Mouse (Mus musculus) CH12.LX (cell line): ENCODE results near the gene Emc10. TPM values are rescaled to one million over a fixed set of nuclear protein-coding genes. Genes with fewer than 3 reads are reported as not detected.
A peak's percentile ranks its signal among the peaks of the same experiment; 100 is the strongest.

Experiments used
- DNase-seq: peaks from one replicate; pipeline ENCODE4 v3.0.0-alpha.2; 2013; ENCODE audit errors: extremely low read depth
- H3K27ac ChIP-seq: 2 replicates; pipeline ENCODE4 v1.5.1; 2012; ENCODE audit warnings: low read depth, mild to moderate bottlenecking, control low read depth, moderate library complexity; ENCODE audit not compliant: insufficient read depth
- H3K27me3 ChIP-seq: replicated peaks from 2 replicates; pipeline ENCODE3; 2012; ENCODE audit warnings: inconsistent platforms
- H3K36me3 ChIP-seq, 2 experiments: replicated peaks in 1 of 2; 2 replicates each; pipeline versions ENCODE3 to v1.6.1; 2012; ENCODE audit warnings: inconsistent platforms in 1 of 2, low read length in 1 of 2, mild to moderate bottlenecking in 1 of 2, mixed read lengths in 1 of 2, moderate library complexity in 1 of 2; ENCODE audit not compliant: control insufficient read depth in 1 of 2, insufficient read depth in 1 of 2
- H3K4me1 ChIP-seq, 2 experiments: 2 replicates each; pipeline ENCODE4 v1.6.1; 2012; ENCODE audit warnings: inconsistent platforms in 1 of 2, moderate library complexity in 1 of 2; ENCODE audit not compliant: insufficient read depth in 2 of 2, control insufficient read depth in 1 of 2
- H3K4me2 ChIP-seq: 2 replicates; pipeline ENCODE4 v1.6.1; 2012; ENCODE audit warnings: low read depth, mild to moderate bottlenecking, control low read depth; ENCODE audit not compliant: poor library complexity, insufficient read depth, severe bottlenecking
- H3K4me3 ChIP-seq, 3 experiments: fragments of 150-350 bp in 1 of 3; sonication (generic) in 1 of 3; replicated peaks in 1 of 3; 2 replicates each; pipeline versions ENCODE3 to v1.5.1; 2011 to 2012; ENCODE audit warnings: low read depth in 2 of 3, low read length in 2 of 3, mild to moderate bottlenecking in 2 of 3, moderate library complexity in 2 of 3, control low read depth in 1 of 3, improper control_type of control experiment in 1 of 3, inconsistent platforms in 1 of 3, mixed read lengths in 1 of 3; ENCODE audit not compliant: poor library complexity in 1 of 3
- H3K79me2 ChIP-seq: replicated peaks from 2 replicates; pipeline ENCODE4 v1.6.1; 2012; ENCODE audit warnings: mild to moderate bottlenecking, moderate library complexity; ENCODE audit not compliant: control insufficient read depth, poor library complexity, insufficient read depth, severe bottlenecking; ENCODE audit errors: extremely low read depth
- H3K9ac ChIP-seq: 2 replicates; pipeline ENCODE4 v1.6.1; 2012; ENCODE audit warnings: low read depth, mild to moderate bottlenecking, control low read depth, moderate library complexity; ENCODE audit not compliant: insufficient read depth
- H3K9me3 ChIP-seq: replicated peaks from 2 replicates; pipeline ENCODE3; 2012; ENCODE audit warnings: low read length, inconsistent platforms, mixed read lengths
- BHLHE40 ChIP-seq: IDR thresholded peaks from 2 replicates; pipeline ENCODE4 v1.6.1; 2011; ENCODE audit warnings: mild to moderate bottlenecking, low read depth, low read length, improper control_type of control experiment
- CHD2 ChIP-seq: IDR thresholded peaks from 2 replicates; pipeline ENCODE4 v1.6.1; 2011; ENCODE audit warnings: low read length, improper control_type of control experiment
- CTCF ChIP-seq, 2 experiments: IDR thresholded peaks in 1 of 2; conservative IDR thresholded peaks in 1 of 2; 2 replicates each; pipeline ENCODE4 v1.5.1; 2011 to 2012; ENCODE audit warnings: low read depth in 2 of 2, low read length in 2 of 2, improper control_type of control experiment in 1 of 2, inconsistent platforms in 1 of 2, mild to moderate bottlenecking in 1 of 2, moderate library complexity in 1 of 2
- E2F4 ChIP-seq: IDR thresholded peaks from 2 replicates; pipeline ENCODE4 v1.6.1; 2011; ENCODE audit warnings: low read depth, low read length, improper control_type of control experiment; ENCODE audit not compliant: insufficient replicate concordance
- ELF1 ChIP-seq: IDR thresholded peaks from 2 replicates; pipeline ENCODE4 v1.6.1; 2014; ENCODE audit warnings: low read depth, mild to moderate bottlenecking, inconsistent platforms, low read length, improper control_type of control experiment
- ETS1 ChIP-seq: conservative IDR thresholded peaks from 2 replicates; pipeline ENCODE4 v1.6.1; 2012; ENCODE audit warnings: low read depth, mild to moderate bottlenecking, inconsistent platforms, low read length, improper control_type of control experiment, moderate library complexity
- GABPA ChIP-seq: IDR thresholded peaks from 2 replicates; pipeline ENCODE4 v1.6.1; 2012; ENCODE audit warnings: low read depth, low read length, improper control_type of control experiment, inconsistent platforms; ENCODE audit not compliant: insufficient replicate concordance
- IRF4 ChIP-seq: IDR thresholded peaks from 2 replicates; pipeline ENCODE4 v1.6.1; 2014; ENCODE audit warnings: low read depth, mild to moderate bottlenecking, inconsistent platforms, low read length, improper control_type of control experiment
- MAX ChIP-seq: IDR thresholded peaks from 2 replicates; pipeline ENCODE4 v1.6.1; 2011; ENCODE audit warnings: low read length, improper control_type of control experiment
- MAZ ChIP-seq: IDR thresholded peaks from 2 replicates; pipeline ENCODE4 v1.6.1; 2012; ENCODE audit warnings: low read depth, mild to moderate bottlenecking, inconsistent platforms, low read length, improper control_type of control experiment, moderate library complexity
- MYC ChIP-seq: IDR thresholded peaks from 2 replicates; pipeline ENCODE4 v1.6.1; 2011; ENCODE audit warnings: low read depth, mild to moderate bottlenecking, improper control_type of control experiment, low read length
- RCOR1 ChIP-seq: conservative IDR thresholded peaks from 2 replicates; pipeline ENCODE4 v1.6.1; 2012; ENCODE audit warnings: low read depth, mild to moderate bottlenecking, inconsistent platforms, low read length, improper control_type of control experiment
- SIN3A ChIP-seq: IDR thresholded peaks from 2 replicates; pipeline ENCODE4 v1.6.1; 2012; ENCODE audit warnings: low read length, improper control_type of control experiment, inconsistent platforms
- SMC3 ChIP-seq: IDR thresholded peaks from 2 replicates; pipeline ENCODE4 v1.6.1; 2011; ENCODE audit warnings: low read depth, low read length, improper control_type of control experiment
- TBP ChIP-seq: conservative IDR thresholded peaks from 2 replicates; pipeline ENCODE4 v1.6.1; 2011; ENCODE audit warnings: low read depth, low read length, improper control_type of control experiment
- dilution Hi-C: fragments of 300-500 bp; cut with MboI; formaldehyde crosslinking; loops from 2 replicates; pipeline ENCODE4 v1.14.3; 2020; ENCODE audit warnings: low sequenced_read_pairs; ENCODE audit not compliant: extremely low pct_unique_long_range_greater_than_20kb, extremely low pct_ligation_motif_present
- in situ Hi-C: fragments of 300-500 bp; cut with MboI; formaldehyde crosslinking; loops from 3 replicates; pipeline ENCODE4 v1.14.3; 2019; ENCODE audit warnings: low sequenced_read_pairs, low pct_ligation_motif_present, low pct_unique_long_range_greater_than_20kb, mixed read lengths
- polyA plus RNA-seq: library from polyadenylated mRNA; unstranded; fragments of >175 nt; gene quantifications from 2 replicates; pipeline ENCODE4 v1.2.1, GENCODE M21; 2012; ENCODE audit warnings: low read depth; ENCODE audit not compliant: insufficient read length
- total RNA-seq, 2 experiments: library from RNA; depleted of rRNA; stranded (reverse); fragments of 300-350 nt in 1 of 2; fragments of >200 nt in 1 of 2; gene quantifications; 2 replicates each; pipeline ENCODE4 v1.2.3; 2012 to 2014

Emc10 gene
- total and polyA plus RNA-seq, 3 experiments: 14.4 to 49.1 (median 32.4) TPM

DNA sequence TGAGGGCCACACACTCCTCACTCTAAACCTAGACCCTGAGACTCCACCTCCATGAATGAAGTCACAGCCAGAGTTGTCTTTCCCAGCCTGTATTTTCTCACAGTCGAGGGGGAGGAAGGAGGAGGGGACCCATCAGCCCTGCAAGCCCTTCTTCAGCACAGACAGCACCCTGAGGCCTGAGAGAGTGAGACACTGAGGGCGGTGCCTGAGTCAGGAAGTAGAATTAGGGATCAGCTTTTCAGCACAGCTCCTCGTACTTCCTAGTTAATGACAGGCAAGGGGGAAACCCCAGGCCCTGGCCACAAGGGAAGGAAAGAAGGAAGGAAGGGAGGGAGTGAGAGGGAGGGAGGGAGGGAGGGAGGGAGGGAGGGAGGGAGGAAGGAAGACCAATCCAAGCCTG lies 43.1 kb downstream of the Emc10 start:
- in situ Hi-C loops: no loop called here
- H3K4me3 ChIP-seq: no peak overlapping the region
- TF ChIP-seq BHLHE40: no peak
- TF ChIP-seq ELF1: peak; percentile 25; the same call in 1 of the 2 replicates
- no peak for TF ChIP-seq MYC
- no peak for TF ChIP-seq RCOR1
- H3K27me3 ChIP-seq: peaks cover 48% of the 10 kb centered on the region
- H3K9me3 ChIP-seq: peaks cover 2% of the 10 kb centered on the region
- DNase-seq: peak; percentile 16
- no peaks in the 10 kb centered on the region for H3K79me2 ChIP-seq
- no peak overlapping the region for H3K27ac ChIP-seq
- H3K9ac ChIP-seq: no peak overlapping the region
- no peaks in the 10 kb centered on the region for H3K36me3 ChIP-seq
- dilution Hi-C loops: no loop called here
- H3K4me2 ChIP-seq: no peak overlapping the region
- H3K4me1 ChIP-seq: peaks cover 12% of the 10 kb centered on the region in 2 experiments

DNA sequence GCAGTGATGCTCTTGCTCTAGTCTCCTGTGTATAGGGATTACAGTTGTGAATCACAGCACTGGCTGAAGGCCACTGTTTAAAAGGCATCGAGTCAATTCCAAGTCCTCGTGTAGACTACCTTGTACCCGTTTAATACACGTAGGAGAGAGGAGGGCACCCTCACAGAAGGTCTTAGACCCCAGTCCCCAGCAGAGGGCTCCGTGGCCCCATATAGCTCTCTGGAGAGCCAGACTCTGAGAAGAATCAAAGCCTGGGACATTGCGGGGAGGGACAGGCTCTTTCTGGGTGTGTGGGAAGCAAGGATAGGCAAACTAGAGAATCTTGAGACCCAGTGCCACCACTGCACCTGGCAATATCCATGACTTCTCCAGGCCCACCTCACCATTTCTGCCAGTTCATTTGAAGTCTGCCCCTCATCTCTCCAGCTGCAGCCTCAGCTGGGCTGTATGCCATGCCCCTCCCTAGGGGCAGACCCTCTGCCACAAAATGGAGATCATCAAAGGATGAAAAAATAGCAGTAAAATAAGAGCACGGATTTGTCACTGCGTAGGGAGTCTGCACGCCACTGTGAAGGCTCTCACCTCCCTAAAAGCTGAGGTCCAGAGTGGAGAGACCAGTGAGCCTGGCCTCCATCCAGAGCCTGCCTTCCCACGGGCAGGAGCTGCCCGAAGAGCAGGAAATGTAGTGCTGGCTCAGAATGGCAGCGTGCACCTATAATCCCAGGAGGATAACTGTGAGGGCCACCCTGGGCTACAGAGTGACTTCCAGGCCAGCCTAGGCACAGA lies 50.1 kb downstream of the Emc10 start:
- TF ChIP-seq MAX (no peak), CHD2 (no peak), SMC3 (peak; percentile 5; the same call in 1 of the 2 replicates), CTCF (conservative IDR thresholded peaks at IDR 0.05 in 1 of 2, IDR thresholded peaks at IDR 0.05 in 1 of 2; ENCODE audit: low read depth in 2 of 2, low read length in 2 of 2) (no peak)
- H3K4me1 ChIP-seq: no peaks in the 10 kb centered on the region
- no peak overlapping the region for H3K4me3 ChIP-seq
- no peak overlapping the region for H3K4me2 ChIP-seq
- no peak overlapping the region for H3K27ac ChIP-seq
- H3K9me3 ChIP-seq: no peaks in the 10 kb centered on the region
- H3K27me3 ChIP-seq: peaks cover 83% of the 10 kb centered on the region
- H3K36me3 ChIP-seq: no peaks in the 10 kb centered on the region
- in situ Hi-C loops (no loop called here), dilution Hi-C loops (no loop called here)
- no peaks in the 10 kb centered on the region for H3K79me2 ChIP-seq
- no peak for DNase-seq
- no peak overlapping the region for H3K9ac ChIP-seq

DNA sequence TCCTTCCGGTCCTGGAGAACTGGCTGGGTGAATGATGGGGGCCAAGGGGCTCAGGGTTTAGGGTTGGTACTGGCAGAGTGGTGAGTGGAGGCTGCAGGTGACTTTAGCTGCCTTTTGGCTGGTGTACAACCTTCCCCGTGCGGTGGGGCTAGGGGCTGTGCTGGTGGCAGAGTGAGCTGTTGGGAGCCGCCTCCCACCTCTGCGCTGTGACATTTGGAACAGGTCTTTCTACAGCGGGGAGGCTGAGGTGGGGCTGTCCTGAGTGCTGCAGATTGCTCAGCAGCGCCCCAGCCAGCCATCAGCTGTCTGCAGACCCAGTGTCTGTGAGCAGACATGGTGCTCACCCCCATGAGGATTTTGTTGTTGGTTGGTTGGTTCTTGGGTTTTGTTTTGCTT lies 50.8 kb downstream of the Emc10 start:
- TF ChIP-seq BHLHE40: no peak
- no peak for TF ChIP-seq GABPA
- no peak for TF ChIP-seq MAZ
- TF ChIP-seq E2F4: no peak
- no peak for TF ChIP-seq SMC3
- no peak for TF ChIP-seq ETS1
- TF ChIP-seq IRF4: no peak
- no peak for TF ChIP-seq TBP
- no peak for TF ChIP-seq CTCF (conservative IDR thresholded peaks at IDR 0.05 in 1 of 2, IDR thresholded peaks at IDR 0.05 in 1 of 2; ENCODE audit: low read depth in 2 of 2, low read length in 2 of 2)
- no peak for TF ChIP-seq SIN3A
- no peak overlapping the region for H3K4me2 ChIP-seq
- dilution Hi-C loops (no loop called here), in situ Hi-C loops (no loop called here)
- no peak overlapping the region for H3K27ac ChIP-seq
- no peaks in the 10 kb centered on the region for H3K9me3 ChIP-seq
- no peak for DNase-seq
- H3K36me3 ChIP-seq: no peaks in the 10 kb centered on the region
- H3K9ac ChIP-seq: no peak overlapping the region
- H3K79me2 ChIP-seq: no peaks in the 10 kb centered on the region
- H3K4me1 ChIP-seq: no peaks in the 10 kb centered on the region
- no peak overlapping the region for H3K4me3 ChIP-seq
- peaks cover 90% of the 10 kb centered on the region for H3K27me3 ChIP-seq
